Mouse (Mus musculus) megakaryocyte progenitor cell, adult 5-6 weeks (primary cell): ENCODE results near the gene Zbtb33. TPM values are rescaled to one million over a fixed set of nuclear protein-coding genes. Genes with fewer than 3 reads are reported as not detected.

ENCODE experiments used
- total RNA-seq, 2 experiments: library from RNA; stranded (forward) in 1 of 2; stranded (reverse) in 1 of 2; fragments of 157-497, 149-512 nt in 1 of 2; fragments of 200-1000 nt in 1 of 2; gene quantifications; 2 replicates each; pipeline versions ENCODE4 v1.2.3 to v1.2.4; 2015 to 2017

Gene Zbtb33
- total RNA-seq, 2 experiments from 2014 or later: 17.4 to 31.2 TPM

Other genes starting within 250 kb of the Zbtb33 start
- gene Btg1-ps1, start 171.0 kb upstream of the Zbtb33 start, total RNA-seq (2015): not detected in 2 replicates
- gene Btg1-ps1, start 171.0 kb upstream of the Zbtb33 start, total RNA-seq (2017): not detected in 2 replicates
- gene Btg1-ps2, start 146.7 kb upstream of the Zbtb33 start, total RNA-seq (2015): not detected in 2 replicates
- gene Btg1-ps2, start 146.7 kb upstream of the Zbtb33 start, total RNA-seq (2017): not detected in 2 replicates
- not detected in 2 replicates for gene Rhox10, start 123.3 kb upstream of the Zbtb33 start, total RNA-seq (2015)
- not detected in 2 replicates for gene Rhox10, start 123.3 kb upstream of the Zbtb33 start, total RNA-seq (2017)
- not detected in 2 replicates for gene Rhox11, start 104.7 kb upstream of the Zbtb33 start, total RNA-seq (2015)
- not detected in 2 replicates for gene Rhox11, start 104.7 kb upstream of the Zbtb33 start, total RNA-seq (2017)
- gene Rhox12, start 78.9 kb upstream of the Zbtb33 start, total RNA-seq (2015): not detected in 2 replicates
- gene Rhox12, start 78.9 kb upstream of the Zbtb33 start, total RNA-seq (2017): not detected in 2 replicates
- not detected in 2 replicates for gene Rhox13, start 68.6 kb upstream of the Zbtb33 start, total RNA-seq (2015)
- gene Rhox13, start 68.6 kb upstream of the Zbtb33 start, total RNA-seq (2017): not detected in 2 replicates
- not detected in 2 replicates for gene Tmem255a, start 62.6 kb downstream of the Zbtb33 start, total RNA-seq (2015)
- 0.07 and 0.21 TPM in 2 replicates for gene Tmem255a, start 62.6 kb downstream of the Zbtb33 start, total RNA-seq (2017)
- not detected in 2 replicates for gene Atp1b4, start 126.4 kb downstream of the Zbtb33 start, total RNA-seq (2015)
- gene Atp1b4, start 126.4 kb downstream of the Zbtb33 start, total RNA-seq (2017): not detected in 2 replicates